Mouse (Mus musculus) CH12F3 (cell line): ENCODE results near the gene Copg2.

ENCODE experiments used
- in situ Hi-C: fragments of 300-500 bp; cut with MboI; formaldehyde crosslinking; loops from 2 replicates; pipeline ENCODE4 v1.14.3; 2020; ENCODE audit warnings: low sequenced_read_pairs

The Copg2 gene

GRCm38 (mm10) chr6:30896195-30896985 lies at the start of gene Copg2:
TSS of gene Copg2 (minus strand) at chr6:30896794.
- in situ Hi-C loops: no loop called here

- in situ Hi-C loops: no loop called here
Observed at GRCm38 (mm10) chr6:30939264-30939663, 42.7 kb upstream of the Copg2 start.

GRCm38 (mm10) chr6:30922821-30923220 lies 26.2 kb upstream of the Copg2 start:
- in situ Hi-C loops: no loop called here

- in situ Hi-C loops: no loop called here
Observed at GRCm38 (mm10) chr6:30921826-30922225, 25.2 kb upstream of the Copg2 start.

- in situ Hi-C loops: no loop called here
Observed at GRCm38 (mm10) chr6:30920834-30921675, 24.5 kb upstream of the Copg2 start.

- in situ Hi-C loops: no loop called here
Observed at GRCm38 (mm10) chr6:30915473-30915872, 18.9 kb upstream of the Copg2 start, which contains the start of gene Tsga13. TSS of gene Tsga13 (minus strand) at chr6:30915573.

GRCm38 (mm10) chr6:30907970-30908369 lies 11.4 kb upstream of the Copg2 start:
- in situ Hi-C loops: no loop called here

- in situ Hi-C loops: no loop called here
Observed at GRCm38 (mm10) chr6:30904911-30905310, 8.3 kb upstream of the Copg2 start.

GRCm38 (mm10) chr6:30904033-30904432 lies 7.4 kb upstream of the Copg2 start:
- in situ Hi-C loops: no loop called here

GRCm38 (mm10) chr6:30897520-30897919 lies 926 bp upstream of the Copg2 start:
- in situ Hi-C loops: no loop called here

- in situ Hi-C loops: no loop called here
Observed at GRCm38 (mm10) chr6:30896986-30897327, 363 bp upstream of the Copg2 start.

GRCm38 (mm10) chr6:30895819-30896194 lies 787 bp downstream of the Copg2 start:
- in situ Hi-C loops: no loop called here

GRCm38 (mm10) chr6:30893081-30893480 lies 3.5 kb downstream of the Copg2 start:
- in situ Hi-C loops: no loop called here

GRCm38 (mm10) chr6:30891761-30892160 lies 4.8 kb downstream of the Copg2 start:
- in situ Hi-C loops: no loop called here

- in situ Hi-C loops: no loop called here
Observed at GRCm38 (mm10) chr6:30884856-30885255, 11.7 kb downstream of the Copg2 start.

- in situ Hi-C loops: no loop called here
Observed at GRCm38 (mm10) chr6:30883491-30883890, 13.1 kb downstream of the Copg2 start.

GRCm38 (mm10) chr6:30876661-30877060 lies 19.9 kb downstream of the Copg2 start:
- in situ Hi-C loops: no loop called here

- in situ Hi-C loops: no loop called here
Observed at GRCm38 (mm10) chr6:30866501-30866900, 30.1 kb downstream of the Copg2 start.

- in situ Hi-C loops: no loop called here
Observed at GRCm38 (mm10) chr6:30865031-30865678, 31.4 kb downstream of the Copg2 start.

GRCm38 (mm10) chr6:30855956-30856355 lies 40.6 kb downstream of the Copg2 start:
- in situ Hi-C loops: no loop called here

- in situ Hi-C loops: no loop called here
Observed at GRCm38 (mm10) chr6:30855205-30855604, 41.4 kb downstream of the Copg2 start.

GRCm38 (mm10) chr6:30849818-30850217 lies 46.8 kb downstream of the Copg2 start:
- in situ Hi-C loops: no loop called here
